Mouse (Mus musculus) embryonic facial prominence, embryonic 10.5 days (tissue): ENCODE data around the gene Mfsd12. TPM values are rescaled to one million over a fixed set of nuclear protein-coding genes. Genes with fewer than 3 reads are reported as not detected.
A peak's percentile ranks its signal among the peaks of the same experiment; 100 is the strongest.

Source experiments
- DNase-seq: peaks from one replicate; pipeline ENCODE4 v3.0.0-alpha.2; 2017; ENCODE audit warnings: low spot score
- H3K27ac ChIP-seq: fragments of 300-500 bp; sonication (generic); replicated peaks from 2 replicates; pipeline ENCODE4 v1.5.1; 2016; ENCODE audit warnings: mild to moderate bottlenecking
- H3K27me3 ChIP-seq: fragments of 300-500 bp; sonication (generic); replicated peaks from 2 replicates; pipeline ENCODE4 v1.6.1; 2016; ENCODE audit warnings: low read depth, mild to moderate bottlenecking; ENCODE audit not compliant: poor library complexity, severe bottlenecking
- H3K36me3 ChIP-seq: fragments of 300-500 bp; sonication (generic); replicated peaks from 2 replicates; pipeline ENCODE4 v1.6.1; 2016; ENCODE audit warnings: mild to moderate bottlenecking, moderate library complexity
- H3K4me1 ChIP-seq: fragments of 300-500 bp; sonication (generic); 2 replicates; pipeline ENCODE4 v1.6.1; 2016
- H3K4me3 ChIP-seq: fragments of 300-500 bp; sonication (generic); 2 replicates; pipeline ENCODE4 v1.5.1; 2016; ENCODE audit warnings: mild to moderate bottlenecking, moderate library complexity
- H3K9me3 ChIP-seq: fragments of 300-500 bp; sonication (generic); 2 replicates; pipeline ENCODE4 v1.6.1; 2016; ENCODE audit warnings: mild to moderate bottlenecking
- WGBS: fragments of 180-500 bp; shearing (Covaris S2); methylation state at CpG from one replicate; pipeline ENCODE4 v1.1.7; 2016; 5-methylcytosine and 5-hydroxymethylcytosine counted together
- polyA plus RNA-seq: library from polyadenylated mRNA; unstranded; fragments of >200 nt; fragmentation: Nextera tagmentation; extraction: Ambion mirVana; gene quantifications from 2 replicates; pipeline ENCODE4 v1.2.1, GENCODE M21; 2016

Gene Mfsd12
- polyA plus RNA-seq, 1 experiment from 2014 or later, result 8.3 TPM

DNA sequence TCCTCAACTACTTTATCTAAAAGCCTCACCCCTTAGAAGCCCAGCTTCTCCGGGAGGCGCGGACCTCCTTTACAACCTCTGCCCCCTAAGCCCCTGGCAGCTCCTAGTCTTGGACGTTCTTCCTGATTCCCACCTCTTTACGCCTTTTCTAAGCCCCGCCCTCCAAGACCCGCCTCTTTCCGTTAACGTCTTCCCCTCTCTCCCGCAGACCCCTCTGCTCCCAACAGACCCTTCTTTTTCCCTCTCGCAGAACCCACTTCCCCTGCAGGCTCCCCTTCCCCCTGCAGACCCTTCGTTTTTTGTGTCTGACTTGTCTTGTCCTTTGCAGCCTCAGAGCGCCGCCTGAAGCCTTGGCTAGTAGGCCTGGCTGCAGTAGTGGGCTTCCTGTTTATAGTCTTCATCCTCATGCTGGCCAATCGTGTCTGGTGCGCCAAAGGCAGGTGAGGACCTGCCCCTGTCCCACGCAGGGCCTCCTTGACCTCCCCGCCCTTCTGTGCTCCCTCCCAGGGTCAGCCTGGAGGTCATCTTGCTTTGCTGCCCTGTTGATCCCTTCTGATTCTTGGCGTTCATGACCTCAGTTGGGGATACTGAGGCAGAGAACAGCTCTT, 36.3 kb downstream of the Mfsd12 start:
- peaks cover 39% of the 10 kb centered on the region for H3K4me1 ChIP-seq
- H3K27ac ChIP-seq, result peak overlapping the region; percentile 68
- 5% methylated on average over 19 of the region's 19 CpGs for WGBS
- no peak for DNase-seq
- H3K27me3 ChIP-seq, result peaks cover 28% of the 10 kb centered on the region
- peaks cover 20% of the 10 kb centered on the region for H3K36me3 ChIP-seq
- peak overlapping the region; percentile 53 for H3K4me3 ChIP-seq
- H3K9me3 ChIP-seq, result no peaks in the 10 kb centered on the region

DNA sequence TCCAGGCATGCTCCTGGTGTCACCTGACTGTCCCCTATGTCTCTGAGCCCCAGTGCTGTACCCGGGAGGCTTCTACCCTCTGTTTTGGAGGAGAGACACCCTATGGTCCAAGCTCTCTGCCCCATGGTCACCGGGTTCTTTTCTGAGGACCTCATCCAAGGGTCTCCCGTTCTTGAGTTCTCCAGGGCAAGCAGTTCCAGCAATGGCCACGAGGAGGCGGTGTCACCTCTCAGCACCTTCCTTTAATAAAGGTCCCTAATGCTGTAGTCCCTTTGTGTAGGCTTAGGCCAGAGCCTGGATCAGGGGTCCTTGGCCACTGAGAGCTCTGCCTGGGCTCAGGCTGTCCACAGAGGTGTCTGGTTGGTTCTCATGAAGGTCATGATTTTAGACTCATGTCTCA, 37.8 kb downstream of the Mfsd12 start:
- H3K27me3 ChIP-seq, result peaks cover 39% of the 10 kb centered on the region
- H3K4me1 ChIP-seq, result peaks cover 38% of the 10 kb centered on the region
- WGBS, result 14% methylated on average over 5 of the region's 5 CpGs
- no peaks in the 10 kb centered on the region for H3K9me3 ChIP-seq
- peak; percentile 82 for DNase-seq
- H3K27ac ChIP-seq, result no peak overlapping the region
- no peak overlapping the region for H3K4me3 ChIP-seq
- H3K36me3 ChIP-seq, result peaks cover 25% of the 10 kb centered on the region

DNA sequence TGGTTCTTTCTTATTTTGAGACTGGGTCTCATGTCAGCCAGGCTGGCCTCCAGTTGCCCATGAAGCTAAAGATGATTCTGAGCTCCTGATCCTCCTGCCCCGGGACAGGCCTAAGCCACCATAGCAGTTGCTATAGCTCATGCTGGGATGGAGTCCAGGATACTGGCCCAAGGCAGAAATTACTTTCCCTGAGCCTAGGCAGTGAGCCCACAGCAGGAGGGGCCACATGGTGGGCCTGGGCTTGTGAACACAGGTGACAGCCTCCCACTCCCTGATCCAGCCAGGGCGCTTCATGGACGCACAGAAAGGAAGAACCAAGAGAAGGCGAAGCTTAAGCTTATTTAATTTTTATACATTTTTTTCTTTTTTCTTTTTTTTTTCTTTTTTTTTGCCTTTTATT, 38.6 kb downstream of the Mfsd12 start:
- no peak for DNase-seq
- Histone ChIP-seq H3K27me3 (peaks cover 46% of the 10 kb centered on the region), H3K36me3 (peaks cover 23% of the 10 kb centered on the region), H3K9me3 (no peaks in the 10 kb centered on the region), H3K4me1 (peaks cover 46% of the 10 kb centered on the region), H3K4me3 (no peak overlapping the region), H3K27ac (no peak overlapping the region; the same call in 1 of the 2 replicates)
- 90% methylated on average over 4 of the region's 4 CpGs for WGBS

DNA sequence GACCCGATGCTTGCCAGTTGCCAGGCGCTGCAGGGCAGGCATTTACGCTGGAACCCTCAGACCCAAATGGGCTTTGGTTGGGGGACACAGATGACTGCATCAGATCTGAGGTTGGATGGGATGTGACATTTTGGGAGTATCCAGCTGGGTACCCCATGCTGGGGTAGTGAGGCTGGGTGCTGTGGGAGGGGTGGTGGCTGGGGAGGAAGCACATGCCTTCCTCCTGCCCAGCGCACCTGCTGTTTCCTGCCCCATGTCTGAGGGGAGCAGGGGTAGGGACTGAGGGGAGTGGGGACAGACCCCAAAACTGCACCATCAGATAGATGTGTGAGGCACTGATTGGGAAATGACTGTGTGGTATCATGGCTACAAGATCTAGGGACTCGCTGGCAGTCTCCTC, 39.5 kb downstream of the Mfsd12 start:
- 59% methylated on average over 5 of the region's 5 CpGs for WGBS
- Histone ChIP-seq H3K27ac (no peak overlapping the region), H3K9me3 (no peaks in the 10 kb centered on the region), H3K4me1 (peaks cover 54% of the 10 kb centered on the region), H3K36me3 (peaks cover 17% of the 10 kb centered on the region), H3K4me3 (no peak overlapping the region), H3K27me3 (peaks cover 55% of the 10 kb centered on the region)
- DNase-seq, result no peak

DNA sequence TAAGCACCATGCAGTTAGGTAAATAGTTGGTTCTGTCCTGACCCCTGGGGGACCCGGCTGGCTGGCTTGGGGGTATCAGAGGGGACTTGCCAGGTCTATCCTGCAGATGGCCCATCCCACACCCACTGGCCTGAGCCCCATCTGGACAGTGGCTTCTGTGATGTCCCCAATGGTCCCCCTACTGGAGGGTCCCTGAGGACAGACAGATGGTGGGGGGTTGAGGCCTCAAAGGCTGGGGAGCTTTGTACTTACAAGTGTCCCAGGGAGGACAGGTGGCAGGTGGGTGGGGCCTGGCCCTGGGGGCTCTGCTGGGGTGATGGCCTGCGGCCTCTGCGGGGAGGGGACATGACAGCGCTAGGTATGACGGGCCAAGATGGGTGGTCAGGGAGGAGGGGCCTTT, 42.0 kb downstream of the Mfsd12 start:
- peaks cover 61% of the 10 kb centered on the region for H3K4me1 ChIP-seq

DNA sequence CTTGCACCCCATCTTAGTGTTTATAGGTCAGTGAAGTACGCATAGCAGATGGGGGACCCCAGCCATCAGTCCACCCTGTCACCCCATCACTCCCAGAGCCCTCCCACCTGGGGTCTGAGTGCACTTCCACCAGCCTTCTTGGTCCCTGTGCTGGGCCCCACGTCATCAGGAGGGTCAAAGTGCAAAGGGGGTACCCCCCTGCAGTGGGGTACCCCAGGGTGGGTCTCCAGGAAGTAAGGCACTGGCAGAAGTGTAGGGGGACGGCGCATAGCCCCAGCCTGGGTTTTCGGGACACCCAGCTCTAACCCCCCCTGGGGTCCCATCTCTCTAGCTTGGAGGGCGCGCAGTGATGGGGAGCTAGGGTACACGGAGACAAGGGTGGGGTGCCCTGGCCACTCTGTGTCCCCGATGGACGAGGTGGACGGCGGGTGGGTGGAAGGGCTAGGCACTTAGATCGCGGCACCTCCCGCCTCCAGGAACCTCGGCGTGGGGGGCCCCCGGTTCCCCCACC, 42.6 kb downstream of the Mfsd12 start:
- no peaks in the 10 kb centered on the region for H3K9me3 ChIP-seq
- peaks cover 78% of the 10 kb centered on the region for H3K27me3 ChIP-seq
- H3K27ac ChIP-seq, result peak overlapping the region; percentile 92
- peaks cover 66% of the 10 kb centered on the region for H3K4me1 ChIP-seq
- DNase-seq, result no peak
- peaks cover 20% of the 10 kb centered on the region for H3K36me3 ChIP-seq
- H3K4me3 ChIP-seq, result peak overlapping the region; percentile 42
- 82% methylated on average over 18 of the region's 18 CpGs for WGBS

More for the DNA sequence above, 42.0 kb downstream of the Mfsd12 start:
- Histone ChIP-seq H3K9me3 (no peaks in the 10 kb centered on the region), H3K4me3 (no peak overlapping the region), H3K27me3 (peaks cover 72% of the 10 kb centered on the region), H3K27ac (peak overlapping the region; percentile 92), H3K36me3 (peaks cover 15% of the 10 kb centered on the region)
- no peak for DNase-seq
- WGBS, result 54% methylated on average over 5 of the region's 5 CpGs

DNA sequence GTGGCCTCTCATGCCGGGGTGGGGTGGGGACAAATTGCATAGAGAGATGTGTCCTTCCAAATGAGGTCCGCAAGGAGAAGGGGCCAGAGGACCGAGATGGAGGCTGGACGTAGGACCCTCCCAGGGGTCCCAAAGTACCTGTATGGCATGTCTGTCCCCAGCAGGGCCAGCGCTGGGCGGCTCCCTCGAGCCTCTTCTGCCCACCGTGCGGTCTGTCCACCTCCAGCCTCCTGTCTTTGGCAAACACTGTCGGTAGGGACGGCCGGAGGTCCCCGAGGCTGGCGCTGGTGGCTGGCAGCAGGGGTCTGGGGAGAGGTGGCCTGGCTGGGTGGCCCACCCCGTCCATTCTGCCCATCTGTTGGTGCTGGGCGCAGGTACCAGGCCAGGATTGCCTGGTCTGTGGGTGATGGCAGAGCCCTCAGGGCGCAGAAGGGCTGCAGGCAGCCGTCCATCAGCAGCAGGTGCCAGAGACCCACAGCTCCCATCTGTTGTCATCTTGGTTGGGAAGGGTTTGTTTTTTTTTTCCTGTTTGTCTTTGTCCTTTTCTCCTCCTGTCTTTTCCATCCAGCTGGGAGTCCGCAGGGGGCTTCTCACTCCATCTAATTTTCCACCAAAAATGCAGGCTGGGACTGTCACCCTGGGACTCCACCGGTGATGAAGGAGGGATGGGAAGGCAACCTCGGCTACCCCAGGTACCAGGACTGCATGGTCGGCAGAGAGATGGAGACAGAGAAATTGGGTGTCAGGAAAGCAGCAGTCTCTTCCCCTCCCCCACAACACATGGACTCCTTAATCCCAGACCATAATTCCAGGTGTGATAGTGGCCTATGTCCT, 43.3 kb downstream of the Mfsd12 start:
- Histone ChIP-seq H3K27me3 (peaks cover 85% of the 10 kb centered on the region), H3K36me3 (peaks cover 24% of the 10 kb centered on the region), H3K4me1 (peaks cover 69% of the 10 kb centered on the region), H3K27ac (peak overlapping the region; percentile 92), H3K9me3 (no peaks in the 10 kb centered on the region), H3K4me3 (peak overlapping the region; percentile 42)
- WGBS, result 47% methylated on average over 22 of the region's 22 CpGs
- no peak for DNase-seq

DNA sequence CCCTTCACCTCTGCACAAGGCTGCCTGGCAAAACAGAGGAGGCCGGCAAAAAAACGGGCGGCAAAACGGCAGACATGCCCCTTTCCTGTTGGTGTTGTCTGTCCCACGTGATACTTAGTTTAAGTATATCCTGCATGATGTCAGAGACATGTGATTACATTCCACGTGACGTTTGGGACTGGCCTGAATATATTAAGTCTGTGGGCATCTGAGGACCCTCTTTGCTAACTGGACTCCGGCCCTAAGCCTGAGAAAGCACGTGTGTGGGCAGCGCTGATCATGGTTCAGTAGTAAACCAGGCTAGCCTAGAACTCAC, 43.9 kb downstream of the Mfsd12 start:
- H3K4me1 ChIP-seq, result peaks cover 74% of the 10 kb centered on the region
- peak overlapping the region; percentile 92 for H3K27ac ChIP-seq
- H3K4me3 ChIP-seq, result peak overlapping the region; percentile 42
- H3K9me3 ChIP-seq, result no peaks in the 10 kb centered on the region
- peaks cover 91% of the 10 kb centered on the region for H3K27me3 ChIP-seq
- WGBS, result 23% methylated on average over 10 of the region's 10 CpGs
- peaks cover 29% of the 10 kb centered on the region for H3K36me3 ChIP-seq
- DNase-seq, result no peak

DNA sequence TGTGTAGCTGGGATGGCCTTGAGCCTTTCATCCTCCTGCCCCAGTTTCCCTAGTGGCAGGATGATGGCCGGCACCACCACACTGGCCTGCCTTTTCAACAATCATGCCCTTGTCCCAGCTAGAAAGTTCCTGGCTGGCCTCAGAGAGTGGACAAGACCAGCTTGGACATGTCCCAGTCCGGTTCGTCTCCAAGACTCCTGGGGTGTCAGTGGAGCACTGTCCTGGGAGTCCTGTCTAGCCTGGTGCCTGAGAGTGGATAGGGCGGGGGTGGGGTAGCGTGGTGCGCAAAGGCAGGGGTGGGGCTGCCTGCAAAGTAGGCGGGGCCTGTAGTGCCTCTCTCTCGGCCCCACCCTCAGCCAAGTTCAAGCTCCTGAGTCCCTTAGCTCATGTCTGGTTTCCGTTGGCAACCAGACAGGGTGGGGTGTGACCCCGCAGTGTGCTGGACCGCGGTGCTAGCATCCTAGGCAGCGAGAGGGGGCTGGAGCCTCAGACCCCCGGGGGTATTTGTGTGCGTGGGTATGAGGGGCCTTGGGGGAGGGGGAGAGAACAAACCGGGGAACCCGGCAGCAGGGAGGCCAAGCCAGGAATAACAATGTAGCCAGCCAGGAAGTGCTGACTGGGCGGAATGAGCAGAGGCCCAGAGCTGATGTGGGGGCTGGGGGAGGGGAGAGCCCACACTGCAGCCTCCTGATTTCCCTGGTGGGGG, 44.4 kb downstream of the Mfsd12 start:
- WGBS, result 3% methylated on average over 18 of the region's 18 CpGs
- no peaks in the 10 kb centered on the region for H3K9me3 ChIP-seq
- H3K36me3 ChIP-seq, result peaks cover 29% of the 10 kb centered on the region
- H3K27me3 ChIP-seq, result peaks cover 92% of the 10 kb centered on the region
- peaks cover 78% of the 10 kb centered on the region for H3K4me1 ChIP-seq
- peak; percentile 88 for DNase-seq
- H3K27ac ChIP-seq, result peak overlapping the region; percentile 92
- peak overlapping the region; percentile 42 for H3K4me3 ChIP-seq

DNA sequence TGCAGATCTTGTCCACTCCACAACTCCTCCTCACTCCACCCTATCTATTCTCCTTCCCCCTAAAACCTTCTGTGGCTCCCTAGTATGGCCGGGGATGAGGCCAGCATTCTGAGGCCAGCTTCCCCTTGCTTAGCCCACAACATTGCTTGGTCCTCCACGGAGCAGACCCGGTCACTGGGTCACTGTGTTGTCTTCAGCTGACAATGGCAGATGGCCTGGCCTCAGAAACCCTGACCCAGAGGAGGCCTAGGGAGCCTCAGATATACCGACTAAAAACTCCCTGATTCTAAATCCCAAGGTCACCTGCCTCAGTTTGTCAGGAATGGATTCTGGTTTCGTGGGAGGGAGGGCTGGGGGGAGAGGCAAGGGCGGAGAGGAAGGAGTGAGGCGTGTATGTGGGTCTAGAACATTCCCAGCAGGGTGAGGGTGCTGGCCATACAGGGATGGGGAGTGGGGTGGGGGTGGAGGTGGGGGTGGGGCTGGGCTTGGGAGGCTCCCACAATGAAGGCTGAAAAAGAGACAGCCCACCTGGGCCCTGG, 45.0 kb downstream of the Mfsd12 start:
- Histone ChIP-seq H3K9me3 (no peaks in the 10 kb centered on the region), H3K36me3 (peaks cover 29% of the 10 kb centered on the region), H3K4me1 (peaks cover 79% of the 10 kb centered on the region)

DNA sequence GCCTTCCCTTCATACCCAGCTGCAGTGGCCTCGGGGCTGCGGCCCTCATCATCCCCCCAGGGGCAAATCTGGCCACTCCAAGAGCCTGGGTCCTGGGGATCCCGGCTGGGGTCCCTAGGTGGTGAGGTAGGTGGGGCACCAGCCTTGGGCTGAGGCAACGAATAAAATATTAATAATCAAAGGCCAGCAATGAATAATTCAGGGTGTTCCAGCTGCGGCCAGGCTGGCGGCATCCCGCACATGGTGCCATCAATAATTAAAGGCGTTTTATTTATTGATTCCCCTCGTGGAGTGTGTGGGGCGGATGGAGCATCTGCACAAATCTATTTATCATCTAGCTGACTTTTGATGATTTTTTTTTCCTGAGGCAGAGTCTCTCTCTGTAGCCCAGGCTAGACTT, 46.2 kb downstream of the Mfsd12 start:
- H3K4me1 ChIP-seq, result peaks cover 89% of the 10 kb centered on the region

More for the DNA sequence above, 45.0 kb downstream of the Mfsd12 start:
- whole genome bisulfite sequencing, result 18% methylated on average over 7 of the region's 7 CpGs
- DNase-seq, result no peak
- H3K4me3 ChIP-seq, result peak overlapping the region; percentile 42
- peaks cover 94% of the 10 kb centered on the region for H3K27me3 ChIP-seq
- peak overlapping the region; percentile 92 for H3K27ac ChIP-seq

DNA sequence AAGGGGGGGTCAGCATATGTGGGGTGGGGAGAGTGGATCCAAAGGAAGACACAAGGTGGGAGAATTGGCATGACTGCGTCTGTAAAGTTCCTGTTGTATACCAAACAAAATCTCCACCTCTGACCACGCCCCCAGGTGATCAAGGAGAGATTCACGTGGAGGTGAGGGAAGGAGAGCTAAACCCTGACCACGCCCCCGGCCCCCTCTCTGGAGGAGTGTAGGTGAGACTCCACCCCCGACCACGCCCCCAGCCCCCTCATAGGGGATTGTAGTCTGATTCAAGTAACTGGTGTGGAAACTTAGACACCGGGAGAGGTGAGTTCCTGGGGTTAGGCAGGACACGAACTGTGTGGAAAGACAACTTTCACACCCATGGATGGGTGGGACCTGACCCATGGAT, 46.8 kb downstream of the Mfsd12 start:
- WGBS, result 11% methylated on average over 9 of the region's 9 CpGs
- H3K36me3 ChIP-seq, result peaks cover 29% of the 10 kb centered on the region

More for the DNA sequence above, 46.2 kb downstream of the Mfsd12 start:
- DNase-seq, result no peak
- H3K4me3 ChIP-seq, result peak overlapping the region; percentile 42
- H3K9me3 ChIP-seq, result no peaks in the 10 kb centered on the region
- peaks cover 29% of the 10 kb centered on the region for H3K36me3 ChIP-seq
- H3K27ac ChIP-seq, result peak overlapping the region; percentile 92
- peaks cover 94% of the 10 kb centered on the region for H3K27me3 ChIP-seq
- WGBS, result 60% methylated on average over 10 of the region's 10 CpGs

More for the DNA sequence above, 46.8 kb downstream of the Mfsd12 start:
- Histone ChIP-seq H3K4me3 (peak overlapping the region; percentile 28; the same call in 1 of the 2 replicates), H3K27ac (peak overlapping the region; percentile 49; the same call in 1 of the 2 replicates), H3K27me3 (peaks cover 98% of the 10 kb centered on the region), H3K4me1 (peaks cover 95% of the 10 kb centered on the region), H3K9me3 (no peaks in the 10 kb centered on the region)
- DNase-seq, result no peak
